ENCODE assay signal across 10 mouse cellular contexts in the genomic region with DNA sequence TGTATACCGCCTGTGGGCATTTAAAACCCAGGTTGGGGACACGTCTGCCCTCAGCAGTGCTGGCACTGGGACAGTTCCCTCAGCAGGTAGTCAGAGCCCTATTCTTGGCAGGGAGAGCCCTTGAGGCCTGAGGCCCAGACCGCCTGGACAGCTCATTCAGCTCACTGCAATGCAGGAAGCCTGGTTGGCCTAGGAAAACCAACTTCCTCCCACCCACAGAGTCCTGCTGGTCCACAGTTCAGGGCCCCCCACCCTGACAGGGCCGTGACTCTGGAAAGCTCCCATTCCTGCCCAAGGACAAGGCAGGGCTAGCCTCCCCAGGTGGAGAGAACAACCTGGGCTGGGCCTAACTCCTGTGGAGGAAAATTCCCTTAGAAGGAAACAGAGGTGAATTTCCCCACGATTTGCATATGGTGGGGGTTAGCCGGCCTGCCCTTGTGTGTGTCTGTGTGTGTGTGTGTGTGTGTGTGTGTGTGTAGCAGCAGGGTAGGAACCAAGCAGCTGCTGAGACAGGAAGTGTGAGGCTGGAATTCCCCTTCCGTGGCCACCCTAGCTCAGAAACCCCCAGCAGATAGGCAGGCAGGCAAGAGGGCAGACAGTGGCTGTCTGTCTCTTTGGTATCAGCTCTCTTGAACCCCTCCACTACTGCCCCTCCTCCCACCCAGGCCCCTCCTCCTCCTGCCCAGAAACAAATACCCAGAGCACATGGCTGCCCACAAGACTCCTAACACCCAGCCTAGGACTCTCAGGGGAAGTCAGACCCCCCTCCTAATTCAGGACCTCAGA. TPM values are rescaled to one million over a fixed set of nuclear protein-coding genes. Genes with fewer than 3 reads are reported as not detected.
DNase-seq lines count a peak whose midpoint lies in the region; TF ChIP-seq lines count a peak whose summit lies in the region.
"Had no signal": no experiment of that assay in that cellular context is flagged by ENCODE, and none has a peak within 500 bp of the region (broad histone marks: within the 10 kb centered on the region; RNA-seq: fewer than 3 reads in every experiment).

No protein-coding gene starts in this region.

- intact Hi-C loops in left cerebral cortex, postnatal 14 days (cut with DNase I) = no loop called here

- H3K27me3 ChIP-seq in small intestine, adult 2 months (ENCODE audit: control insufficient read depth, insufficient read depth, low read length) = no peaks in the 10 kb centered on the region
- H3K27me3 ChIP-seq in midbrain, embryonic 10.5 days (ENCODE audit: low read depth, poor library complexity, severe bottlenecking) = peaks cover 55% of the 10 kb centered on the region
- H3K27me3 ChIP-seq: Patski had no signal

- H3K27ac ChIP-seq in small intestine, adult 2 months (ENCODE audit: insufficient read depth, low read depth, low read length) = peak overlapping the region; percentile 100
- H3K27ac ChIP-seq in midbrain, embryonic 10.5 days (replicated peaks) = no peak overlapping the region

- no peaks in the 10 kb centered on the region for H3K9me3 ChIP-seq in midbrain, embryonic 10.5 days (replicated peaks)

- H3K36me3 ChIP-seq in small intestine, adult 2 months (ENCODE audit: control insufficient read depth, insufficient read depth, low read length) = peaks cover 42% of the 10 kb centered on the region
- H3K36me3 ChIP-seq in midbrain, embryonic 10.5 days = peaks cover 3% of the 10 kb centered on the region; the same call in 1 of the 2 replicates

- no peak for TF ChIP-seq CTCF in small intestine, adult 2 months (IDR thresholded peaks at IDR 0.05; ENCODE audit: extremely low read depth, insufficient read length, insufficient replicate concordance, low read depth, low read length)

- H3K4me1 ChIP-seq in small intestine, adult 2 months (ENCODE audit: control insufficient read depth, insufficient read depth, insufficient read length, low read length) = peaks cover 36% of the 10 kb centered on the region
- peaks cover 54% of the 10 kb centered on the region for H3K4me1 ChIP-seq in midbrain, embryonic 10.5 days

- 19% methylated on average over 7 of the region's 7 CpGs for WGBS in small intestine, adult 2 months
- whole genome bisulfite sequencing in midbrain, embryonic 10.5 days = 49% methylated on average over 7 of the region's 7 CpGs

- H3K4me3 ChIP-seq in small intestine, adult 2 months (ENCODE audit: low read depth, low read length) = peak overlapping the region; percentile 77
- no peak overlapping the region for H3K4me3 ChIP-seq in midbrain, embryonic 10.5 days

- peak; percentile 47 for DNase-seq in gastrocnemius, adult 18-20 months (ENCODE audit: low spot score)
- no peak for DNase-seq in gastrocnemius, postnatal 10 days
- DNase-seq in brain, adult 2 months (ENCODE audit: low read depth, low spot score) = peak; percentile 35
- peak; percentile 57 to 80 for DNase-seq in kidney, postnatal 25 days
- DNase-seq in frontal cortex, adult 2 months (ENCODE audit: extremely low spot score in 1 of 2, low spot score in 1 of 2) = no peak
- no peak for DNase-seq in left cerebral cortex, postnatal 14 days (ENCODE audit: low spot score in 2 of 2)
- no peak for DNase-seq in midbrain, embryonic 10.5 days (ENCODE audit: low spot score)

- TF ChIP-seq POLR2A in small intestine, adult 2 months (IDR thresholded peaks at IDR 0.05; ENCODE audit: low read depth, low read length) = peak; percentile 48

RNA-seq across cellular contexts. Expression of a gene that starts 3.0 kb away (rescaled TPM):
- total RNA-seq in gastrocnemius, adult 18-20 months (2021) = 1 to 10 TPM; 2.8 to 3.0 TPM
- total RNA-seq in gastrocnemius, postnatal 10 days (2021) = 1 to 10 TPM; 2.0 to 2.2 TPM
- polyA plus RNA-seq in small intestine, adult 2 months (2012; rRNA removed) = 27.1 and 36.7 TPM in 2 replicates
- polyA plus RNA-seq in frontal cortex, adult 2 months (2012; rRNA removed) = 1.3 and 1.6 TPM in 2 replicates
- 1 to 10 TPM in 1 of 2 experiments, under 1 TPM in 1; 0.51 to 1.2 TPM for total RNA-seq in left cerebral cortex, postnatal 14 days (2021)
- polyA plus RNA-seq in midbrain, embryonic 10.5 days (2016; fragmentation: Nextera tagmentation; extraction: Ambion mirVana) = 0.30 and 0.46 TPM in 2 replicates

RNA-seq across cellular contexts. Expression of a gene that starts 39.7 kb away (rescaled TPM):
- total RNA-seq in gastrocnemius, adult 18-20 months (2021) = 10 to 100 TPM; 11.6 TPM
- total RNA-seq in gastrocnemius, postnatal 10 days (2021) = 10 to 100 TPM in 1 of 2 experiments, 1 to 10 TPM in 1; 8.3 to 13.0 TPM
- polyA plus RNA-seq in small intestine, adult 2 months (2012; rRNA removed) = 3.5 and 9.1 TPM in 2 replicates
- 105 and 111 TPM in 2 replicates for polyA plus RNA-seq in frontal cortex, adult 2 months (2012; rRNA removed)
- total RNA-seq in left cerebral cortex, postnatal 14 days (2021) = 100 to 1,000 TPM; 125 to 144 TPM
- 86.3 and 88.2 TPM in 2 replicates for polyA plus RNA-seq in midbrain, embryonic 10.5 days (2016; fragmentation: Nextera tagmentation; extraction: Ambion mirVana)

RNA-seq across cellular contexts. Expression of a gene that starts 58.1 kb away (rescaled TPM):
- 1 to 10 TPM; 4.8 TPM for total RNA-seq in gastrocnemius, adult 18-20 months (2021)
- 1 to 10 TPM; 7.3 to 8.7 TPM for total RNA-seq in gastrocnemius, postnatal 10 days (2021)
- polyA plus RNA-seq in small intestine, adult 2 months (2012; rRNA removed) = 4.2 and 6.2 TPM in 2 replicates
- polyA plus RNA-seq in frontal cortex, adult 2 months (2012; rRNA removed) = 11.6 and 12.0 TPM in 2 replicates
- total RNA-seq in left cerebral cortex, postnatal 14 days (2021) = 10 to 100 TPM; 10.9 to 12.5 TPM
- polyA plus RNA-seq in midbrain, embryonic 10.5 days (2016; fragmentation: Nextera tagmentation; extraction: Ambion mirVana) = 31.4 and 32.3 TPM in 2 replicates

RNA-seq across cellular contexts. Expression of a gene that starts 59.1 kb away (rescaled TPM):
- not detected for total RNA-seq in gastrocnemius, adult 18-20 months (2021)
- not detected for total RNA-seq in gastrocnemius, postnatal 10 days (2021)
- polyA plus RNA-seq in small intestine, adult 2 months (2012; rRNA removed) = not detected in 2 replicates
- polyA plus RNA-seq in frontal cortex, adult 2 months (2012; rRNA removed) = 0.42 and 0.44 TPM in 2 replicates
- under 1 TPM in 1 of 2 experiments, not detected in 1; 0.15 TPM for total RNA-seq in left cerebral cortex, postnatal 14 days (2021)
- 0.32 and 0.56 TPM in 2 replicates for polyA plus RNA-seq in midbrain, embryonic 10.5 days (2016; fragmentation: Nextera tagmentation; extraction: Ambion mirVana)
- polyA plus RNA-seq: large intestine, adult 2 months had no signal

Comparison
In these comparisons a context has a peak if more than half of its experiments do, and no peak if none do; other contexts are left out.
1. DNase-seq: peak in gastrocnemius, adult 18-20 months (single experiment), brain, adult 2 months (single experiment) and kidney, postnatal 25 days (2 of 2); none in gastrocnemius, postnatal 10 days (single experiment), frontal cortex, adult 2 months (0 of 2), left cerebral cortex, postnatal 14 days (0 of 2) and midbrain, embryonic 10.5 days (single experiment).
2. RNA of a gene that starts 39.7 kb away (total RNA-seq): 125 to 144 TPM in left cerebral cortex, postnatal 14 days; 8.3 to 13.0 TPM in gastrocnemius, postnatal 10 days and 11.6 TPM in gastrocnemius, adult 18-20 months; every median in the first group is over 4 times any median in the second.